Mouse (Mus musculus) G1E-ER4 (cell line): ENCODE results near the gene Elp5. TPM values are rescaled to one million over a fixed set of nuclear protein-coding genes. Genes with fewer than 3 reads are reported as not detected.

ENCODE experiments used
- GATA1 ChIP-seq: IDR thresholded peaks from one replicate; pipeline ENCODE4 v1.8.0; 2012; ENCODE audit warnings: low read length, inconsistent platforms
- polyA plus RNA-seq: library from polyadenylated mRNA; stranded (reverse); fragments of >175 nt; gene quantifications from 2 replicates; pipeline ENCODE4 v1.2.3, GENCODE M21; 2012

Gene Elp5
- polyA plus RNA-seq, 1 experiment, result 13.2 TPM

GRCm38 (mm10) chr11:69953267-69953915, 28.9 kb downstream of the Elp5 start:
- no peak for TF ChIP-seq GATA1

- TF ChIP-seq GATA1, result no peak
Measured at GRCm38 (mm10) chr11:69952274-69952673, 30.0 kb downstream of the Elp5 start.

GRCm38 (mm10) chr11:69950807-69951459, 31.4 kb downstream of the Elp5 start:
- no peak for TF ChIP-seq GATA1

GRCm38 (mm10) chr11:69948763-69949150, 33.6 kb downstream of the Elp5 start:
- TF ChIP-seq GATA1, result no peak

- no peak for TF ChIP-seq GATA1
Measured at GRCm38 (mm10) chr11:69948066-69948762, 34.1 kb downstream of the Elp5 start, which contains the start of gene Slc2a4. Gene Slc2a4, minus strand, starts transcription at chr11:69948188.

- no peak for TF ChIP-seq GATA1
Measured at GRCm38 (mm10) chr11:69947337-69948065, 34.8 kb downstream of the Elp5 start.

GRCm38 (mm10) chr11:69945997-69946891, 36.1 kb downstream of the Elp5 start:
- no peak for TF ChIP-seq GATA1

GRCm38 (mm10) chr11:69945216-69945615, 37.1 kb downstream of the Elp5 start:
- no peak for TF ChIP-seq GATA1

GRCm38 (mm10) chr11:69940962-69941361, 41.4 kb downstream of the Elp5 start:
- no peak for TF ChIP-seq GATA1

- no peak for TF ChIP-seq GATA1
Measured at GRCm38 (mm10) chr11:69939731-69940130, 42.6 kb downstream of the Elp5 start.

GRCm38 (mm10) chr11:69939181-69939580, 43.1 kb downstream of the Elp5 start:
- TF ChIP-seq GATA1, result no peak

- no peak for TF ChIP-seq GATA1
Measured at GRCm38 (mm10) chr11:69938401-69938979, 43.8 kb downstream of the Elp5 start.

GRCm38 (mm10) chr11:69937834-69938233, 44.5 kb downstream of the Elp5 start:
- TF ChIP-seq GATA1, result no peak

- TF ChIP-seq GATA1, result no peak
Measured at GRCm38 (mm10) chr11:69937385-69937784, 44.9 kb downstream of the Elp5 start.
